Mouse (Mus musculus) kidney, postnatal 25 days (tissue): Measurements from ENCODE around the gene Suco.

ENCODE experiments used
- DNase-seq, 2 experiments: peaks; one replicate each; pipeline ENCODE4 v3.0.0; 2021; ENCODE audit warnings: mixed read lengths in 2 of 2

Gene Suco

GRCm38 (mm10) chr1:161781594-161781993 is 94.9 kb downstream of the Suco start:
- no peak for DNase-seq

- DNase-seq: no peak
Observed at GRCm38 (mm10) chr1:161779057-161779456, 97.4 kb downstream of the Suco start.

GRCm38 (mm10) chr1:161775151-161775550 is 101.3 kb downstream of the Suco start:
- DNase-seq: no peak

GRCm38 (mm10) chr1:161771293-161771692 is 105.2 kb downstream of the Suco start:
- no peak for DNase-seq

GRCm38 (mm10) chr1:161769329-161769728 is 107.2 kb downstream of the Suco start:
- DNase-seq: no peak

- no peak for DNase-seq
Observed at GRCm38 (mm10) chr1:161767101-161767524, 109.4 kb downstream of the Suco start.

DNA sequence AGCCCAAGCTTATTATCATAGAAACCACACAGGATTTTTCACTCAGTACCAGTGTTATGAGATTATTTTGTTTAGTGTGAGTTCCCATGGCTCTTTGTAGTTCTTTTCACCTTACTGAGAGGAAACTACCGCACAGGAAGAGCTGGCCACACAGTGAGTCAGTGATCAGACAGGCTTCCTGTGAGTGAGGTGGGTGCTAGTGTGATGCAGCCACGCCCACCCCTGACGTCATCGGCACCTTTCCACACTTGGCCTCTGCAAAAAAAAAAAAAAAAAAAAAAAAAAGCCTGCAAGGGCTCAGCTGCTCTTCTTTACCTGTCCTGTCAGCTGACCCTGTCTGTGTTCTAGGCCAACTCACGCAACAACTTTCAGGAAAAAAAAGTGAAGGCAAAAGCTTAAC is 109.8 kb downstream of the Suco start:
- peak in 1 of 2 experiments; percentile 34 for DNase-seq
